Mouse (Mus musculus) heart, postnatal 0 days (tissue): Measurements from ENCODE around the gene Prss42. TPM values are rescaled to one million over a fixed set of nuclear protein-coding genes. Genes with fewer than 3 reads are reported as not detected.

Experiments used
- ATAC-seq: fragments of 200-750 bp; cut with Nextera tagmentation; 2 replicates; pipeline ENCODE4 v1.8.0; 2017; ENCODE audit warnings: low read depth, moderate number of reproducible peaks, moderate library complexity; ENCODE audit not compliant: insufficient read depth
- DNase-seq: peaks from one replicate; pipeline ENCODE4 v3.0.0-alpha.2; 2016; ENCODE audit warnings: low spot score
- H3K27ac ChIP-seq: fragments of 300-500 bp; sonication (generic); 2 replicates; pipeline ENCODE4 v1.5.1; 2014; ENCODE audit warnings: low read depth, mild to moderate bottlenecking
- H3K27me3 ChIP-seq: fragments of 300-500 bp; sonication (generic); 2 replicates; pipeline ENCODE4 v1.6.1; 2014; ENCODE audit warnings: low read length, mixed read lengths; ENCODE audit not compliant: control insufficient read depth, insufficient read depth
- H3K36me3 ChIP-seq: fragments of 300-500 bp; sonication (generic); replicated peaks from 2 replicates; pipeline ENCODE4 v1.6.1; 2014; ENCODE audit warnings: low read length, mixed read lengths; ENCODE audit not compliant: control insufficient read depth, insufficient read depth
- H3K4me1 ChIP-seq: fragments of 300-500 bp; sonication (generic); 2 replicates; pipeline ENCODE4 v1.6.1; 2014; ENCODE audit warnings: antibody characterized with exemption; ENCODE audit not compliant: control insufficient read depth, insufficient read depth
- H3K4me2 ChIP-seq: fragments of 300-500 bp; sonication (generic); 2 replicates; pipeline ENCODE4 v1.6.1; 2014; ENCODE audit warnings: low read depth, mild to moderate bottlenecking, low read length, moderate library complexity
- H3K4me3 ChIP-seq: fragments of 300-500 bp; sonication (generic); 2 replicates; pipeline ENCODE4 v1.5.1; 2014; ENCODE audit warnings: low read depth, low read length
- H3K9ac ChIP-seq: fragments of 300-500 bp; sonication (generic); replicated peaks from 2 replicates; pipeline ENCODE4 v1.6.1; 2014; ENCODE audit warnings: low read depth, low read length, mixed read lengths
- H3K9me3 ChIP-seq: fragments of 300-500 bp; sonication (generic); replicated peaks from 2 replicates; pipeline ENCODE4 v1.6.1; 2016; ENCODE audit warnings: low read length; ENCODE audit not compliant: control insufficient read depth
- CTCF ChIP-seq: IDR thresholded peaks from 2 replicates; pipeline ENCODE4 v1.5.1; 2016; ENCODE audit warnings: antibody characterized with exemption, control low read depth, low read depth
- EP300 ChIP-seq: IDR thresholded peaks from 2 replicates; pipeline ENCODE4 v1.6.1; 2016; ENCODE audit warnings: antibody characterized with exemption, low read depth
- WGBS: fragments of 180-500 bp; shearing (Covaris S2); extraction: QIAGEN DNeasy Blood & Tissue Kit; methylation state at CpG from one replicate; pipeline ENCODE4 v1.1.7; 2014; 5-methylcytosine and 5-hydroxymethylcytosine counted together
- polyA plus RNA-seq: library from polyadenylated mRNA; unstranded; fragments of >200 nt; fragmentation: Nextera tagmentation; extraction: Ambion mirVana; gene quantifications from 2 replicates; pipeline ENCODE4 v1.2.1, GENCODE M21; 2015
- total RNA-seq: library from RNA; depleted of rRNA; stranded (reverse); fragments of >200 nt; gene quantifications from 2 replicates; pipeline ENCODE4 v1.2.3, GENCODE M21; 2014; ENCODE audit warnings: low replicate concordance; rRNA removed

Prss42 gene
- total and polyA plus RNA-seq, 2 experiments from 2014 or later: not detected

GRCm38 (mm10) chr9:110844206-110844605, 46.2 kb downstream of the Prss42 start, which contains the start of gene Prss46:
Gene Prss46 (plus strand): TSS chr9:110844506.
- H3K4me2 ChIP-seq: no peak within 1 kb of the TSS
- no peak within 1 kb of the TSS for H3K27ac ChIP-seq
- no peak for ATAC-seq
- no peaks in the 10 kb centered on the region for H3K36me3 ChIP-seq
- TF ChIP-seq CTCF: no peak
- TF ChIP-seq EP300: no peak
- no peaks in the 10 kb centered on the region for H3K4me1 ChIP-seq
- WGBS: 76% methylated on average over 10 of the region's 10 CpGs
- no peaks in the 10 kb centered on the region for H3K27me3 ChIP-seq
- DNase-seq: no peak
- no peak within 1 kb of the TSS for H3K4me3 ChIP-seq
- H3K9me3 ChIP-seq: no peaks in the 10 kb centered on the region
- no peak within 1 kb of the TSS for H3K9ac ChIP-seq

- H3K27me3 ChIP-seq: no peaks in the 10 kb centered on the region
- no peak overlapping the region for H3K27ac ChIP-seq
- TF ChIP-seq EP300: no peak
- no peak for TF ChIP-seq CTCF
- no peaks in the 10 kb centered on the region for H3K9me3 ChIP-seq
- no peak overlapping the region for H3K4me2 ChIP-seq
- WGBS: 53% methylated on average over 7 of the region's 7 CpGs
- no peak overlapping the region for H3K4me3 ChIP-seq
- DNase-seq: no peak
- H3K4me1 ChIP-seq: no peaks in the 10 kb centered on the region
- no peaks in the 10 kb centered on the region for H3K36me3 ChIP-seq
- no peak for ATAC-seq
- no peak overlapping the region for H3K9ac ChIP-seq
These were observed 51.2 kb downstream of the Prss42 start for GRCm38 (mm10) chr9:110849162-110849561.

Other genes with a start within 250 kb of the Prss42 start
- 7.9 and 22.8 TPM in 2 replicates for gene Nradd, start 173.7 kb upstream of the Prss42 start, total RNA-seq
- gene Nradd, start 173.7 kb upstream of the Prss42 start, polyA plus RNA-seq: 10.4 and 11.5 TPM in 2 replicates
- gene Nbeal2, start 144.0 kb upstream of the Prss42 start, total RNA-seq: 11.5 and 12.9 TPM in 2 replicates
- gene Nbeal2, start 144.0 kb upstream of the Prss42 start, polyA plus RNA-seq: 1.2 and 1.6 TPM in 2 replicates
- 52.9 and 95.9 TPM in 2 replicates for gene Ccdc12, start 141.7 kb upstream of the Prss42 start, total RNA-seq
- 134 and 143 TPM in 2 replicates for gene Ccdc12, start 141.7 kb upstream of the Prss42 start, polyA plus RNA-seq
- gene Myl3, start 56.3 kb upstream of the Prss42 start, total RNA-seq: 7,206 and 8,752 TPM in 2 replicates
- 7,883 and 7,975 TPM in 2 replicates for gene Myl3, start 56.3 kb upstream of the Prss42 start, polyA plus RNA-seq
- 34.2 and 41.8 TPM in 2 replicates for gene Pth1r, start 51.0 kb upstream of the Prss42 start, total RNA-seq
- 11.4 and 12.0 TPM in 2 replicates for gene Pth1r, start 51.0 kb upstream of the Prss42 start, polyA plus RNA-seq
- gene Prss44, start 15.8 kb downstream of the Prss42 start, total RNA-seq: not detected in 2 replicates
- gene Prss44, start 15.8 kb downstream of the Prss42 start, polyA plus RNA-seq: not detected in 2 replicates
- not detected in 2 replicates for gene Prss43, start 28.5 kb downstream of the Prss42 start, total RNA-seq
- 0.04 TPM in 1 of 2 replicates, not detected in the other for gene Prss43, start 28.5 kb downstream of the Prss42 start, polyA plus RNA-seq
- gene Prss45, start 36.4 kb downstream of the Prss42 start, total RNA-seq: not detected in 2 replicates
- 0.15 TPM in 1 of 2 replicates, not detected in the other for gene Prss45, start 36.4 kb downstream of the Prss42 start, polyA plus RNA-seq
- gene Prss46, start 46.3 kb downstream of the Prss42 start, total RNA-seq: not detected in 2 replicates
- not detected in 2 replicates for gene Prss46, start 46.3 kb downstream of the Prss42 start, polyA plus RNA-seq
- not detected in 2 replicates for gene Prss50, start 59.8 kb downstream of the Prss42 start, total RNA-seq
- 0.08 TPM in 1 of 2 replicates, not detected in the other for gene Prss50, start 59.8 kb downstream of the Prss42 start, polyA plus RNA-seq
- 5.5 and 6.0 TPM in 2 replicates for gene Als2cl, start 81.7 kb downstream of the Prss42 start, total RNA-seq
- gene Als2cl, start 81.7 kb downstream of the Prss42 start, polyA plus RNA-seq: 1.3 and 2.1 TPM in 2 replicates
- gene Tmie, start 81.9 kb downstream of the Prss42 start, total RNA-seq: 2.1 TPM in 1 of 2 replicates, not detected in the other
- 0.71 and 0.81 TPM in 2 replicates for gene Tmie, start 81.9 kb downstream of the Prss42 start, polyA plus RNA-seq
- gene Fam240a, start 118.7 kb downstream of the Prss42 start, total RNA-seq: not detected in 2 replicates
- gene Fam240a, start 118.7 kb downstream of the Prss42 start, polyA plus RNA-seq: not detected in 2 replicates
- gene Tdgf1, start 148.0 kb downstream of the Prss42 start, total RNA-seq: not detected in 2 replicates
- not detected in 2 replicates for gene Tdgf1, start 148.0 kb downstream of the Prss42 start, polyA plus RNA-seq
- 7.1 and 11.4 TPM in 2 replicates for gene Lrrc2, start 153.4 kb downstream of the Prss42 start, total RNA-seq
- 14.6 and 21.0 TPM in 2 replicates for gene Lrrc2, start 153.4 kb downstream of the Prss42 start, polyA plus RNA-seq
- 0.46 and 1.4 TPM in 2 replicates for gene Rtp3, start 192.4 kb downstream of the Prss42 start, total RNA-seq
- 0.21 and 0.26 TPM in 2 replicates for gene Rtp3, start 192.4 kb downstream of the Prss42 start, polyA plus RNA-seq
- 3.3 and 25.2 TPM in 2 replicates for gene Ltf, start 221.1 kb downstream of the Prss42 start, total RNA-seq
- 0.72 and 1.5 TPM in 2 replicates for gene Ltf, start 221.1 kb downstream of the Prss42 start, polyA plus RNA-seq